Mouse (Mus musculus): ENCODE data around the gene Ccdc40. TPM values are rescaled to one million over a fixed set of nuclear protein-coding genes. Genes with fewer than 3 reads are reported as not detected.

Ccdc40 gene
- polyA plus RNA-seq, 2 experiments = 2.1 to 2.5 TPM

GRCm38 (mm10) chr11:119199233-119199601 lies 29.2 kb upstream of the Ccdc40 start:
- H3K27me3 ChIP-seq (ENCODE audit: control insufficient read depth, insufficient read depth, low read length) = no peaks in the 10 kb centered on the region
- H3K9me3 ChIP-seq (ENCODE audit: control insufficient read depth, low read length) = no peaks in the 10 kb centered on the region
- 91% methylated on average over 4 of the region's 4 CpGs for WGBS
- peaks cover 4% of the 10 kb centered on the region; the same call in 1 of the 2 replicates for H3K4me1 ChIP-seq (ENCODE audit: control insufficient read depth, insufficient read depth, low read length)
- H3K4me3 ChIP-seq (replicated peaks; ENCODE audit: low read length) = no peak overlapping the region
- ATAC-seq (ENCODE audit: low FRiP score, low read depth) = no peak
- peaks cover 28% of the 10 kb centered on the region for H3K36me3 ChIP-seq (ENCODE audit: control insufficient read depth, insufficient read depth, low read length)
- no peak for TF ChIP-seq POLR2A (IDR thresholded peaks at IDR 0.05; ENCODE audit: borderline replicate concordance, extremely low read depth, insufficient read depth, insufficient read length)
- no peak overlapping the region for H3K4me2 ChIP-seq (replicated peaks; ENCODE audit: low read depth, low read length, severe bottlenecking)
- H3K9ac ChIP-seq (ENCODE audit: low read depth, low read length, severe bottlenecking) = no peak overlapping the region
- no peak overlapping the region for H3K27ac ChIP-seq (replicated peaks; ENCODE audit: low read depth, low read length)
- DNase-seq (ENCODE audit: low spot score) = no peak

DNA sequence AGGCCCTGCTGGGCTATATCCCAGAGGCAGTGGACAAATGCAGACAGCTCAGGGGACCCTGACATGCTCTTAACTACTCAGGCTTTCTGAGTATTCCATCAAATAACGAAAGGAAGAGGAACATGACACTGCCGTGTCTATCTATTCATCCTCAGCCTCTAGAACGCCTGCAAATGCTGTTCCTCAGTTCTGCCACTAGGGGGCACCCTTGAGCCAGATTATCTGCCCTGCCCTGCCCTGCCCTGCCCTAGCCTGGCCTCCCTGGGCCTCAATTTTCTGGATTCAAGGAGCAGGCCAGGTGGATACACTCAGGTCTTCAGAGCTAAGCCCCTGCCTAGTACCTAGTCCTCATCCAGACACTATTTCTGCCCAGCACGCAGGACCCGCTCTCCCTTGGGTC lies 24.9 kb upstream of the Ccdc40 start:
- whole genome bisulfite sequencing = 65% methylated on average over 5 of the region's 5 CpGs
- Histone ChIP-seq H3K4me3 (replicated peaks; ENCODE audit: low read length) (no peak overlapping the region), H3K9me3 (ENCODE audit: control insufficient read depth, low read length) (no peaks in the 10 kb centered on the region), H3K36me3 (ENCODE audit: control insufficient read depth, insufficient read depth, low read length) (peaks cover 49% of the 10 kb centered on the region), H3K27ac (replicated peaks; ENCODE audit: low read depth, low read length) (no peak overlapping the region), H3K4me1 (ENCODE audit: control insufficient read depth, insufficient read depth, low read length) (peaks cover 2% of the 10 kb centered on the region; the same call in 1 of the 2 replicates), H3K27me3 (ENCODE audit: control insufficient read depth, insufficient read depth, low read length) (no peaks in the 10 kb centered on the region), H3K4me2 (replicated peaks; ENCODE audit: low read depth, low read length, severe bottlenecking) (no peak overlapping the region), H3K9ac (ENCODE audit: low read depth, low read length, severe bottlenecking) (no peak overlapping the region)
- ATAC-seq (ENCODE audit: low FRiP score, low read depth) (no peak; the same call in 1 of the 2 replicates), DNase-seq (ENCODE audit: low spot score) (no peak)
- TF ChIP-seq POLR2A (IDR thresholded peaks at IDR 0.05; ENCODE audit: borderline replicate concordance, extremely low read depth, insufficient read depth, insufficient read length) = no peak

- peaks cover 20% of the 10 kb centered on the region for H3K4me1 ChIP-seq (ENCODE audit: control insufficient read depth, insufficient read depth, low read length)
- no peak overlapping the region for H3K9ac ChIP-seq (ENCODE audit: low read depth, low read length, severe bottlenecking)
- TF ChIP-seq POLR2A (IDR thresholded peaks at IDR 0.05; ENCODE audit: borderline replicate concordance, extremely low read depth, insufficient read depth, insufficient read length) = no peak
- no peak overlapping the region for H3K4me2 ChIP-seq (replicated peaks; ENCODE audit: low read depth, low read length, severe bottlenecking)
- ATAC-seq (ENCODE audit: low FRiP score, low read depth) (no peak), DNase-seq (ENCODE audit: low spot score) (no peak)
- no peaks in the 10 kb centered on the region for H3K9me3 ChIP-seq (ENCODE audit: control insufficient read depth, low read length)
- no peak overlapping the region for H3K27ac ChIP-seq (replicated peaks; ENCODE audit: low read depth, low read length)
- WGBS = 91% methylated on average over 10 of the region's 10 CpGs
- peaks cover 55% of the 10 kb centered on the region for H3K36me3 ChIP-seq (ENCODE audit: control insufficient read depth, insufficient read depth, low read length)
- no peaks in the 10 kb centered on the region for H3K27me3 ChIP-seq (ENCODE audit: control insufficient read depth, insufficient read depth, low read length)
- no peak overlapping the region for H3K4me3 ChIP-seq (replicated peaks; ENCODE audit: low read length)
Measured at GRCm38 (mm10) chr11:119205738-119206137, 22.6 kb upstream of the Ccdc40 start.

DNA sequence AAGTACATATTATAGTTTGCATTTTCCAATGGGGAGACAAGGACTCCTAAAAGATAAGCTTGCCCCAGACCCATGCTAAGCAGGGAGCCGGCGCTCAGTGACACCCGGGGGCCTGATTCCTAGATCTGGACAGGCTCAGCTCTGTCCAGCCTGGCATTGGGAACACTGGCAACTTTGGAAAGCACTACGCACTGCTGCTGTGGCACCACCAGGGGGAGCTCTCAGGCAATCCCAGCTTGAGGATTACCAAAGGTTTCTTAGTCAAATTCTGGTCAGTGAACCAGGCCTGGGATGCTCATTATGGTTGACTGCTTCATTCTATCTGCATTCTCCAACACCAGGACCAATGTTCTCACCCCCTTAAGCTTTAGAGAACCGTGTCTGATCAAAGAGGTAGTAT lies 21.8 kb upstream of the Ccdc40 start:
- DNase-seq (ENCODE audit: low spot score) = peak; percentile 61
- ATAC-seq (ENCODE audit: low FRiP score, low read depth) = no peak
- no peak overlapping the region for H3K4me3 ChIP-seq (replicated peaks; ENCODE audit: low read length)
- H3K9ac ChIP-seq (ENCODE audit: low read depth, low read length, severe bottlenecking) = no peak overlapping the region
- peaks cover 52% of the 10 kb centered on the region for H3K36me3 ChIP-seq (ENCODE audit: control insufficient read depth, insufficient read depth, low read length)
- peaks cover 24% of the 10 kb centered on the region for H3K4me1 ChIP-seq (ENCODE audit: control insufficient read depth, insufficient read depth, low read length)
- H3K4me2 ChIP-seq (replicated peaks; ENCODE audit: low read depth, low read length, severe bottlenecking) = no peak overlapping the region
- H3K27ac ChIP-seq (replicated peaks; ENCODE audit: low read depth, low read length) = no peak overlapping the region
- H3K27me3 ChIP-seq (ENCODE audit: control insufficient read depth, insufficient read depth, low read length) = no peaks in the 10 kb centered on the region
- TF ChIP-seq POLR2A (IDR thresholded peaks at IDR 0.05; ENCODE audit: borderline replicate concordance, extremely low read depth, insufficient read depth, insufficient read length) = no peak
- WGBS = 40% methylated on average over 5 of the region's 5 CpGs
- no peaks in the 10 kb centered on the region for H3K9me3 ChIP-seq (ENCODE audit: control insufficient read depth, low read length)

DNA sequence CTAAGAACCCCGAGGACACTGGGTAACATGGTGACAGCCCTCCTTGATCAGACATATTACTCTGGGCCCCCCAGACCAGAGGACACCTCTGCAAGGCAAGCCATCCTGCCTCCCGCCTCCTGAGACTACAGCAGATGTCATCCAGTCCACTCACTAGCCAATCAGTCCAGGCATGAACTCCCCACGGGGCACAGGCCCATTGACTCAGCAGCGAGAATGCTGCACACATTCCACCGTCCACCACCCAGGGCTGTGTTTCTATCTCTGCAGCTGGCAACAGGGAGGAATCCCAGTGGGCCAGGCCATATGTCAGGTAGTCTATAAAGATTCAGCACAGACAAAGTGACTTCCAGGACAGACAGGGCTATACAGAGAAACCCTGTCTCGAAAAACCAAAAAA lies 20.4 kb upstream of the Ccdc40 start:
- Histone ChIP-seq H3K9ac (ENCODE audit: low read depth, low read length, severe bottlenecking) (no peak overlapping the region), H3K9me3 (ENCODE audit: control insufficient read depth, low read length) (no peaks in the 10 kb centered on the region), H3K27ac (replicated peaks; ENCODE audit: low read depth, low read length) (no peak overlapping the region), H3K4me2 (replicated peaks; ENCODE audit: low read depth, low read length, severe bottlenecking) (no peak overlapping the region), H3K36me3 (ENCODE audit: control insufficient read depth, insufficient read depth, low read length) (peaks cover 46% of the 10 kb centered on the region), H3K4me3 (replicated peaks; ENCODE audit: low read length) (no peak overlapping the region), H3K4me1 (ENCODE audit: control insufficient read depth, insufficient read depth, low read length) (peaks cover 37% of the 10 kb centered on the region), H3K27me3 (ENCODE audit: control insufficient read depth, insufficient read depth, low read length) (no peaks in the 10 kb centered on the region)
- DNase-seq (ENCODE audit: low spot score) = no peak
- no peak for ATAC-seq (ENCODE audit: low FRiP score, low read depth)
- 83% methylated on average over 6 of the region's 6 CpGs for WGBS
- no peak for TF ChIP-seq POLR2A (IDR thresholded peaks at IDR 0.05; ENCODE audit: borderline replicate concordance, extremely low read depth, insufficient read depth, insufficient read length)

GRCm38 (mm10) chr11:119208870-119209370 lies 19.5 kb upstream of the Ccdc40 start:
- H3K4me2 ChIP-seq (replicated peaks; ENCODE audit: low read depth, low read length, severe bottlenecking) = no peak overlapping the region
- no peak overlapping the region for H3K9ac ChIP-seq (ENCODE audit: low read depth, low read length, severe bottlenecking)
- 95% methylated on average over 20 of the region's 20 CpGs for WGBS
- no peak for DNase-seq (ENCODE audit: low spot score)
- H3K27me3 ChIP-seq (ENCODE audit: control insufficient read depth, insufficient read depth, low read length) = no peaks in the 10 kb centered on the region
- TF ChIP-seq POLR2A (IDR thresholded peaks at IDR 0.05; ENCODE audit: borderline replicate concordance, extremely low read depth, insufficient read depth, insufficient read length) = no peak
- ATAC-seq (ENCODE audit: low FRiP score, low read depth) = no peak
- H3K36me3 ChIP-seq (ENCODE audit: control insufficient read depth, insufficient read depth, low read length) = peaks cover 40% of the 10 kb centered on the region
- H3K27ac ChIP-seq (replicated peaks; ENCODE audit: low read depth, low read length) = no peak overlapping the region
- H3K4me1 ChIP-seq (ENCODE audit: control insufficient read depth, insufficient read depth, low read length) = peaks cover 39% of the 10 kb centered on the region
- no peak overlapping the region for H3K4me3 ChIP-seq (replicated peaks; ENCODE audit: low read length)
- H3K9me3 ChIP-seq (ENCODE audit: control insufficient read depth, low read length) = no peaks in the 10 kb centered on the region

All from limb, embryonic 14.5 days (tissue).